Mouse (Mus musculus): ENCODE measurements around the gene Afdn. TPM values are rescaled to one million over a fixed set of nuclear protein-coding genes. Genes with fewer than 3 reads are reported as not detected.
A peak's percentile ranks its signal among the peaks of the same experiment; 100 is the strongest.
"Not testable (repeated sequence)": the region's sequence is repeated elsewhere in the genome, so short reads cannot be mapped to it uniquely, and the experiment has no call there.

Gene Afdn
- polyA plus RNA-seq, 1 experiment from 2014 or later, result 59.7 TPM

- Histone ChIP-seq H3K27ac (ENCODE audit: low read length) (no peak overlapping the region), H3K9me3 (replicated peaks; ENCODE audit: control insufficient read depth, low read length) (no peaks in the 10 kb centered on the region), H3K27me3 (ENCODE audit: control insufficient read depth, insufficient read depth, low read length) (no peaks in the 10 kb centered on the region), H3K36me3 (ENCODE audit: control insufficient read depth, insufficient read depth, low read length) (no peaks in the 10 kb centered on the region), H3K4me2 (ENCODE audit: low read depth, low read length) (no peak overlapping the region), H3K9ac (ENCODE audit: low read length) (no peak overlapping the region), H3K4me1 (ENCODE audit: control insufficient read depth, insufficient read depth, low read length) (no peaks in the 10 kb centered on the region), H3K4me3 (replicated peaks; ENCODE audit: low read length) (no peak overlapping the region)
- WGBS, result 51% methylated on average over 2 of the region's 2 CpGs
- no peak for ATAC-seq (ENCODE audit: insufficient read depth, low FRiP score)
Observed at GRCm38 (mm10) chr17:13923418-13923817, 163.1 kb downstream of the Afdn start.

GRCm38 (mm10) chr17:13924588-13924987 is 164.2 kb downstream of the Afdn start:
- H3K4me2 ChIP-seq (ENCODE audit: low read depth, low read length), result no peak overlapping the region
- 89% methylated on average over 2 of the region's 2 CpGs for WGBS
- no peak overlapping the region for H3K27ac ChIP-seq (ENCODE audit: low read length)
- H3K27me3 ChIP-seq (ENCODE audit: control insufficient read depth, insufficient read depth, low read length), result no peaks in the 10 kb centered on the region
- H3K4me3 ChIP-seq (replicated peaks; ENCODE audit: low read length), result no peak overlapping the region
- ATAC-seq (ENCODE audit: insufficient read depth, low FRiP score), result no peak
- no peaks in the 10 kb centered on the region for H3K36me3 ChIP-seq (ENCODE audit: control insufficient read depth, insufficient read depth, low read length)
- H3K4me1 ChIP-seq (ENCODE audit: control insufficient read depth, insufficient read depth, low read length), result no peaks in the 10 kb centered on the region
- H3K9me3 ChIP-seq (replicated peaks; ENCODE audit: control insufficient read depth, low read length), result no peaks in the 10 kb centered on the region
- no peak overlapping the region for H3K9ac ChIP-seq (ENCODE audit: low read length)

- H3K27me3 ChIP-seq (ENCODE audit: control insufficient read depth, insufficient read depth, low read length), result no peaks in the 10 kb centered on the region
- no peaks in the 10 kb centered on the region for H3K9me3 ChIP-seq (replicated peaks; ENCODE audit: control insufficient read depth, low read length)
- WGBS, result 46% methylated on average over 3 of the region's 3 CpGs
- H3K9ac ChIP-seq (ENCODE audit: low read length), result no peak overlapping the region
- no peak for ATAC-seq (ENCODE audit: insufficient read depth, low FRiP score)
- H3K27ac ChIP-seq (ENCODE audit: low read length), result no peak overlapping the region
- no peaks in the 10 kb centered on the region for H3K4me1 ChIP-seq (ENCODE audit: control insufficient read depth, insufficient read depth, low read length)
- H3K4me2 ChIP-seq (ENCODE audit: low read depth, low read length), result no peak overlapping the region
- no peak overlapping the region for H3K4me3 ChIP-seq (replicated peaks; ENCODE audit: low read length)
- no peaks in the 10 kb centered on the region for H3K36me3 ChIP-seq (ENCODE audit: control insufficient read depth, insufficient read depth, low read length)
Observed at GRCm38 (mm10) chr17:13925931-13926330, 165.6 kb downstream of the Afdn start.

- Histone ChIP-seq H3K4me1 (ENCODE audit: control insufficient read depth, insufficient read depth, low read length) (no peaks in the 10 kb centered on the region), H3K36me3 (ENCODE audit: control insufficient read depth, insufficient read depth, low read length) (no peaks in the 10 kb centered on the region), H3K9me3 (replicated peaks; ENCODE audit: control insufficient read depth, low read length) (no peaks in the 10 kb centered on the region), H3K27ac (ENCODE audit: low read length) (no peak overlapping the region), H3K9ac (ENCODE audit: low read length) (no peak overlapping the region), H3K27me3 (ENCODE audit: control insufficient read depth, insufficient read depth, low read length) (no peaks in the 10 kb centered on the region), H3K4me3 (replicated peaks; ENCODE audit: low read length) (no peak overlapping the region), H3K4me2 (ENCODE audit: low read depth, low read length) (no peak overlapping the region)
- 81% methylated on average over 9 of the region's 9 CpGs for WGBS
- ATAC-seq (ENCODE audit: insufficient read depth, low FRiP score), result no peak
Observed at GRCm38 (mm10) chr17:13930421-13930820, 170.1 kb downstream of the Afdn start.

- H3K4me1 ChIP-seq (ENCODE audit: control insufficient read depth, insufficient read depth, low read length); H3K4me2 ChIP-seq (ENCODE audit: low read depth, low read length); ATAC-seq (ENCODE audit: insufficient read depth, low FRiP score); H3K9ac ChIP-seq (ENCODE audit: low read length); H3K4me3 ChIP-seq (replicated peaks; ENCODE audit: low read length); H3K27ac ChIP-seq (ENCODE audit: low read length); H3K36me3 ChIP-seq (ENCODE audit: control insufficient read depth, insufficient read depth, low read length); H3K9me3 ChIP-seq (replicated peaks; ENCODE audit: control insufficient read depth, low read length); H3K27me3 ChIP-seq (ENCODE audit: control insufficient read depth, insufficient read depth, low read length): not testable (repeated sequence)
- 96% methylated on average over 2 of the region's 2 CpGs for WGBS
Observed at GRCm38 (mm10) chr17:13935364-13935763, 175.0 kb downstream of the Afdn start.

- no peak overlapping the region for H3K27ac ChIP-seq (ENCODE audit: low read length)
- no peak overlapping the region for H3K4me3 ChIP-seq (replicated peaks; ENCODE audit: low read length)
- no peak for ATAC-seq (ENCODE audit: insufficient read depth, low FRiP score)
- no peak overlapping the region for H3K4me2 ChIP-seq (ENCODE audit: low read depth, low read length)
- WGBS, result 90% methylated on average over 4 of the region's 4 CpGs
- H3K9ac ChIP-seq (ENCODE audit: low read length), result no peak overlapping the region
- no peaks in the 10 kb centered on the region for H3K27me3 ChIP-seq (ENCODE audit: control insufficient read depth, insufficient read depth, low read length)
- H3K36me3 ChIP-seq (ENCODE audit: control insufficient read depth, insufficient read depth, low read length), result no peaks in the 10 kb centered on the region
- no peaks in the 10 kb centered on the region for H3K9me3 ChIP-seq (replicated peaks; ENCODE audit: control insufficient read depth, low read length)
- no peaks in the 10 kb centered on the region for H3K4me1 ChIP-seq (ENCODE audit: control insufficient read depth, insufficient read depth, low read length)
Observed at GRCm38 (mm10) chr17:13937787-13938186, 177.4 kb downstream of the Afdn start.

- no peaks in the 10 kb centered on the region for H3K27me3 ChIP-seq (ENCODE audit: control insufficient read depth, insufficient read depth, low read length)
- no peaks in the 10 kb centered on the region for H3K4me1 ChIP-seq (ENCODE audit: control insufficient read depth, insufficient read depth, low read length)
- ATAC-seq (ENCODE audit: insufficient read depth, low FRiP score), result peak; percentile 80; the same call in 1 of the 2 replicates
- no peak overlapping the region for H3K27ac ChIP-seq (ENCODE audit: low read length)
- H3K9ac ChIP-seq (ENCODE audit: low read length), result no peak overlapping the region
- no peaks in the 10 kb centered on the region for H3K36me3 ChIP-seq (ENCODE audit: control insufficient read depth, insufficient read depth, low read length)
- H3K4me2 ChIP-seq (ENCODE audit: low read depth, low read length), result no peak overlapping the region
- WGBS, result 56% methylated on average over 3 of the region's 3 CpGs
- no peak overlapping the region for H3K4me3 ChIP-seq (replicated peaks; ENCODE audit: low read length)
- H3K9me3 ChIP-seq (replicated peaks; ENCODE audit: control insufficient read depth, low read length), result no peaks in the 10 kb centered on the region
Observed at GRCm38 (mm10) chr17:13938652-13939051, 178.3 kb downstream of the Afdn start.

GRCm38 (mm10) chr17:13939231-13939630 is 178.9 kb downstream of the Afdn start:
- not testable (repeated sequence) for H3K4me1 ChIP-seq (ENCODE audit: control insufficient read depth, insufficient read depth, low read length)

GRCm38 (mm10) chr17:13940487-13940886 is 180.1 kb downstream of the Afdn start:
- no peak overlapping the region for H3K4me2 ChIP-seq (ENCODE audit: low read depth, low read length)
- no peak overlapping the region for H3K9ac ChIP-seq (ENCODE audit: low read length)
- WGBS, result 93% methylated on average over 1 of the region's 1 CpGs
- no peaks in the 10 kb centered on the region for H3K27me3 ChIP-seq (ENCODE audit: control insufficient read depth, insufficient read depth, low read length)
- H3K4me3 ChIP-seq (replicated peaks; ENCODE audit: low read length), result no peak overlapping the region
- ATAC-seq (ENCODE audit: insufficient read depth, low FRiP score), result no peak
- H3K9me3 ChIP-seq (replicated peaks; ENCODE audit: control insufficient read depth, low read length), result no peaks in the 10 kb centered on the region
- no peaks in the 10 kb centered on the region for H3K4me1 ChIP-seq (ENCODE audit: control insufficient read depth, insufficient read depth, low read length)
- H3K27ac ChIP-seq (ENCODE audit: low read length), result no peak overlapping the region
- no peaks in the 10 kb centered on the region for H3K36me3 ChIP-seq (ENCODE audit: control insufficient read depth, insufficient read depth, low read length)

More at GRCm38 (mm10) chr17:13939231-13939630, 178.9 kb downstream of the Afdn start:
- H3K36me3 ChIP-seq (ENCODE audit: control insufficient read depth, insufficient read depth, low read length); ATAC-seq (ENCODE audit: insufficient read depth, low FRiP score); H3K4me3 ChIP-seq (replicated peaks; ENCODE audit: low read length); H3K27ac ChIP-seq (ENCODE audit: low read length); H3K27me3 ChIP-seq (ENCODE audit: control insufficient read depth, insufficient read depth, low read length); H3K4me2 ChIP-seq (ENCODE audit: low read depth, low read length); H3K9ac ChIP-seq (ENCODE audit: low read length); H3K9me3 ChIP-seq (replicated peaks; ENCODE audit: control insufficient read depth, low read length): not testable (repeated sequence)
- 77% methylated on average over 2 of the region's 2 CpGs for WGBS

GRCm38 (mm10) chr17:13948073-13948472 is 187.7 kb downstream of the Afdn start, which contains the start of gene Gm7168:
Gm7168 (plus strand) TSS chr17:13948373.
- not testable (repeated sequence) for ATAC-seq (ENCODE audit: insufficient read depth, low FRiP score); H3K4me3 ChIP-seq (replicated peaks; ENCODE audit: low read length); H3K27me3 ChIP-seq (ENCODE audit: control insufficient read depth, insufficient read depth, low read length); H3K36me3 ChIP-seq (ENCODE audit: control insufficient read depth, insufficient read depth, low read length); H3K4me2 ChIP-seq (ENCODE audit: low read depth, low read length); H3K9ac ChIP-seq (ENCODE audit: low read length); H3K27ac ChIP-seq (ENCODE audit: low read length); H3K9me3 ChIP-seq (replicated peaks; ENCODE audit: control insufficient read depth, low read length); H3K4me1 ChIP-seq (ENCODE audit: control insufficient read depth, insufficient read depth, low read length)
- 90% methylated on average over 1 of the region's 2 CpGs for WGBS
